Mouse (Mus musculus): ENCODE results near the gene Tet1.
"Not testable (repeated sequence)": the region's sequence is repeated elsewhere in the genome, so short reads cannot be mapped to it uniquely, and the experiment has no call there.

Tet1 gene

DNA sequence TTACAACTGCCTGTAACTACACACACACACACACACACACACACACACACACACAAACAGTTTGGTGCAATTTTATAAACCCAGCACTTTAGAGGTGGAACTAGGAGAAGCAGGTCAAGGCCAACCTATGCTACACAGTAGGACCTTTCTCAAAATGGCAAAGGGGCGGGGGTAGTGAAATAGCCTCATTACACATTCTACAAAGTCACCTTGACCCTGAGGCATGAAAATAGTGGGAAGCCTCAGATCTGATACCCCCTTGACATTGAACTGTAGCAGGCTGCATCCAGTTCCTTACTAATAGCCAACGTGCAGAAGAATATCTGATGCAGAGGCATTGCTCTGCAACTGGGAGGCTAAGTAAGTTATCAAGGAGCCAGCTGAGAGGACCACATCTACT, 60.0 kb downstream of the Tet1 start:
- no peak for DNase-seq (ENCODE audit: low read depth)

DNA sequence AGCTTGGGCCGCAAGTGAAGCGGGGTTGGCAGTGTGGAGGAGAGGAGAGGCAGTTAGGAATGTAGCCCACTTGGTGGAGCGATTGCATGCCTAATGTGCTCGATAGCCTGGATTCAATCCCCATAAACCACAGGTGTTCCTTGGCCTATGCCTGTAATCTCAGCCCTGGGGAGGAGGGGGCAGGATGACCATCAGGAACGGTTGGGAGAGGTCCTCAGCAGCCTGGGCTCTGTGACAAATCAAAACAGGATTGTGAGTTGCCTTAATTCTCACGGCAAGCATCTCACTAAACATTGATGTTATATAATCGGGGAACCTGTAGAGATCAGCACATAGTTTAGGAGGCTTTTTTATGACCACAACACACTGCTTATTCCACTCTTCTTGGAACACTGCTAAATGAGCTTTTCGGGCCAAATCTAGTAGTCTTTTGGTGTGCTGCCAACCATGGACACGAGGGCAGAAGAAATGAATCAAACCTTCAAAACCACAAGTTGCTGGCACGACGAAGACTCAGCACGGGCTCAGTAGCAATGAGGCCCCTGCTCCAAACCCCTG, 61.6 kb downstream of the Tet1 start:
- DNase-seq (ENCODE audit: low read depth) = peak; percentile 90

DNA sequence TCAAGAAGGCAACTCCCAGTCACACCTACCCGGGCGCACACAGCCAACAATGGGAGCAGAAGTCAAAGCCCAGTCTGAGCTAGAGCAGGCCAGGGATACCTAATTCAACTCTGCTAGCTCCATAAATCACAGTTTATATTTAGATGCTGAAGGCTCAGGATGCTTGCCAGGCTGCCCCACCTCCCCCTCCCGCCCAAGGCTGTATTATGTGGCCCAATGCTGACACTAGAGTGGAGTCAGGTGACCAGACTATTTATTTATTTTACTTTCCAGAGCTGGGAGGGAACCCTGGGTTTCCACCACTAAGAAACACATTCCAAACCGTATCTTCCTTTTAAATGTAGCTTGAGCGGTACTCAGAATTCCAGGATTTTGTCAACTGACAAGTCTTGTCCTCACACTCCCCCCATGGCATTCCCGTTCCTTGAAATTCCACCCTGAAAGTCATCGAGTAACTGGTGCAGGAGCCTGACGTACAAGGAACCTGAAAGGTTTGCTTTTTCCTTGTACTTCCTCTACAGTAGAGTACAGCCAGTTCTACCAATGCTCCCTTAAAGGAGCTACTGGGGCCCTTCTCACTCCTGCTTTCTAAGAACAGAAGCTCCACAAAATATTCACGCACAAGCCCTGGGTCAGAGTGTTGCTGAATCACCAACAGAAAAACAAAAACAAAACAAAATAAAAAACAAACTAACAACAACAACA, 64.9 kb downstream of the Tet1 start:
- DNase-seq (ENCODE audit: low read depth) = peak; percentile 94

DNA sequence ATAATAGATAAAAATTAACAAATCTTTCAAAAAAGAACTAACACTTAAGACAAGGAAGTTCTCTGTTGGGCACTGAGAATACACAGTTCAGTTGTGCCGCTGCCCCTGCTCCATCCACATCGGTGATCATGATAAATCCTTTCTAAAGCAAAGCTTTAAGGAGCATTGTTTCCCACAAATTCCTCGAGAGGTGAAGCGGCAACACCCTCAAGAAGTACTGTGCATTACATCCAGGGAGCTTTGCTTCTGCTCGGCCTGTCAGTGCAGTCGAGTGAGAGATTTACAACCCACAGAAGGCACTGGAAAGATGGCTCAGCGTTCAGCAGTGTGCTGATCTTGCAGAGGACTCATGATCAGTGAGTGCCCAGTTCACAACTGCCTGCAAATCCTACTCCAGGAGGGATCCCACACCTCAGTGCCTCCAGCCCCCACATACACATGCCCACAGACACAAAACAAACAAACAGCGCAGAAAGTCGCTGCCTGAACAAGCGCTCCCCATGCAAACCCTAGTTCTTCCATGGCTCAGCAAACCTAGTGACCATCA, 66.8 kb downstream of the Tet1 start:
- no peak for DNase-seq (ENCODE audit: low read depth)

DNA sequence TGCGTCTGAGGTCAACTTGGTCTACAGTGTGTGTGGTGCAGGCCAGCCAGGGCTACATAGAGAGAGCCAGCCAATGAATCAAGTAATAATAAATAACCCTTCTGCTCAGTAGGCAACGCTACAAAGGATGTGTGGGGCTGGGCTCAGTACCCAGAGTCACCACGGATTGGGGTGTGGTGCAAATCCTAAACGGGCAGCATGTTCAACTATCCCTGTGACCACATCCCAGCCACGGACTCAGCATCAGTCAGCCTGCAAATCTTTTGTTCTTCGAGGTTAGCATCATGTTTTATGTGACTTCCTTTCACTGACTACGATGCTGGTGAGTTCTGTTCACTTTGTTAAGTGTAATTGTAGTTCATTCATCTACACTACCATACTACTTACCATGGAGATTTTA, 68.1 kb downstream of the Tet1 start:
- DNase-seq (ENCODE audit: low read depth) = no peak

DNA sequence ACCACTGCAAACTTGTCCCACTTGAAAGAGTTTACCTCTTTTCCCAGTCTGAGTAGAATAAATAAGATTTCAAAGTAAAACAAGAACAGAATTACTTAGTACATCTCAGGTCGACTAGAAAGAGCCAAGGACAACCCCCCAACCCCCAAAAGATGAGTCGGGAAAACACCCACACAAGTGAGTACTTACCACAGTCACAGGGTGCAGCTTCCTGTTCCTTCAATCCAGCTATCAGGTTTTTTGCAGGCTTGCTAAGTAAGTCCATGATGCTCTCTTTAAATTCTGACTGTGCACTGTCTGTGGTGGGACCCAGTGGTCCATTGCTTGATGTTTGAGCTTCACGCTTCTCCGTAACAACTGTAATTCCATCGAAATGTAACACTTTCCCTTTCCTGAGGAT, 70.8 kb downstream of the Tet1 start:
- no peak for DNase-seq (ENCODE audit: low read depth)

DNA sequence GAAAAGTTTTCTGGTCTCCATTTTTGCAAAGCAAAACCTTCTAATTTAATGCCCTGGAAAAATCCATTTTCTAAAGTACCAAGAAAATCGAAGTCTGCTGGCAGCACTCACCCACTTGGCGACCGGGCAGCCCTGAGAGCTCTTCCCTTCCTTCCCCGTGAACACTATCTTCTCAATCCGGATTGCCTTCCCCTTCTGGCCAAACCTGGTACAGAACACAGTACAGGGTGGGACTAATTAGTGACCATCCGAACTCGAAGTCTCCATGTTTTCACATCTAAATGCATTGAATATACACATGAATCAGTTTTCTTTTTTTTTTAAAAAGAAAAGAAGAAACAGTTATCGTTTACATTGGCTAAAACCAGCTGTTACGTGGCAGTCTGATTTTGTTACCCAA, 76.0 kb downstream of the Tet1 start:
- no peak for DNase-seq (ENCODE audit: low read depth)

DNA sequence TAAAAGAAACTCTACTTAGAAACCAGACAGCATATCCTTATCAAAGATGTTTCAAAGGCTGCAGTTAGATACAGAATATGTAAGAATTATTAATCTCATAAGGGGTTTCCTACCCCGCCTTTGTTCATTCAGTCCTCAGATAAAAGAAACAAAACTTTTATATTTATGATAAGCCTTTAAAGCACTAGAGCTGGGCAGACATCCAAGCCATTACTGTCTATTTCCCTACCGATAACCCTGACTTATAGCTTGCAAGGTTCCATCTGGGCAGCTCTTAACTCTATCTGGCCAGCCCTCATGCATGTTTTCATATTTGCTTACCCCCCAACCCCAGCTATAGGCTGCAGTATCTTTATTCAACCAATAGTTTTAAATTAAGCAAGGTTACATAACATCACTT, 77.2 kb downstream of the Tet1 start:
- DNase-seq (ENCODE audit: low read depth) = no peak

DNA sequence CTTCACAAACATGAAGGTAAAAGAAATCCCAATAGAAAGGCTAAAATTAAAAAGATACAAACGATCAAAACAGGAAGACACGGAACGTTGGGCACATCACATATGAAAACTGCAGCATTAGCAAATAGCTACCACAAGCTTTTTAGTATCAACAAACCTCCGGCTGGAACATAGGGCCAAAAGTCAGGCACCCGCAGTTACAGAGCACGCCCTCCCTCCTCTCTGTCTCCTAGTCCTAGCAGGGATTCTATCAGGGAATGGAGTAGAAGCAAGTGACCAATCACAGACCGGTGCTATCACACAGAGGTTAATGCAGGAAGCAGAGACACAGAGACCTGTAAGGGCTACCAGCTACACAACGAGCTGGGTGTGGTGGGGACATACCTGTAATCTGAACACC, 84.3 kb downstream of the Tet1 start:
- no peak for DNase-seq (ENCODE audit: low read depth)

DNA sequence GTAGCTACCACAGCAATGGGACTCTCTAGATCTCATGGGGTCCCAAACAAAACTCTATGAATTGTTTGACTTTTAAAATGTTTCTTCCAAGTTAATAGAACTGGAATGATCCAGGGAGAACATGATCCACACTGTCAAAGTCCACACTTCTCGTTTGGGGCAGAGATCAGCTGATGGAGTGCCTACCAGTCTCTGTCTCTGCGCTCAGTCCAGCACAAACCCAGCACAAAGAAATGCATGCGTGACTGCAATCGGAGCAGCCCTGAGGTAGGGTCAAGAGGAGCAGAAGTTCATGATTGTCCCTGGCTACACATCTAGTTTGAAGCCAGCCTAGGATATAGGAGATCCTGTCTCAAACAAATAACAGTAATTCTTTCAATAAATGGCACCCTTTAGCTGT, 85.4 kb downstream of the Tet1 start:
- no peak for DNase-seq (ENCODE audit: low read depth)

DNA sequence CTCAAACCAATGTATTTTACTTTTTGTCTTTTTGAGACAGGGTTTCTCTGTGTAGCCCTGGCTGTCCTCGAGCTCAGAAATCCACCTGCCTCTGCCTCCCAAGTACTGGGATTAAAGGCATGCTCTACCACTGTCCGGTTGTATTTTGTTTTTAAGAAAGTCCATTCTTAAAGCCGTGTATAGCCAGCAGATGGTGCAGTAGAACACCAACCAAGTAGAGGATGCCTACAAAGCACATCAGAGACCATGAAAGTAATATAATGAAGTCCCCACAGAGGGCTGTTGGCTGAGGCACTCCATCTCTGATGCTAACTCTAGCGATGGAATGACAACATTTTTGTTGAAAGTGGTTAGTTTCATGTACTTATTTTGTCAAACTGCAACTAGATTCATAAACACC, 98.8 kb downstream of the Tet1 start:
- peak; percentile 58 for DNase-seq (ENCODE audit: low read depth)

DNA sequence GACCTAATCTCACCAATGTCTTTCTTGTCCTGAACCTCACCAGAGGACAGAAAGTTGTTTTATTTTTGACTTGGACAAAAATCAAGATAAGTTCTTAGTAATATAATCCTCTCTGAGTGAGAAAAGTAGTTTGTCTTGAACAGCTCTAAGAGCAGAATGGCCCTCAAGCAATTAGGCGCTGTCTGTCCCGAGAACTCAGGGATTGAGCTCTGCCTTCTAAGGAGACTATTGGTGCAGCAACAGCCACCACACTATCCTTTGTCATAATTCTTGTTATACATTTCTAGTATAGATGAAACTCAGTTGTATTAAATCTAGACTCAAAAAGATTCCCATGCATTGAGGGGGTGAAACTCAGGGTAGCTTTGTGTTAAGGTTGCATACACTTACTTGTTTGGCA, 100.0 kb downstream of the Tet1 start:
- no peak for DNase-seq (ENCODE audit: low read depth)

DNA sequence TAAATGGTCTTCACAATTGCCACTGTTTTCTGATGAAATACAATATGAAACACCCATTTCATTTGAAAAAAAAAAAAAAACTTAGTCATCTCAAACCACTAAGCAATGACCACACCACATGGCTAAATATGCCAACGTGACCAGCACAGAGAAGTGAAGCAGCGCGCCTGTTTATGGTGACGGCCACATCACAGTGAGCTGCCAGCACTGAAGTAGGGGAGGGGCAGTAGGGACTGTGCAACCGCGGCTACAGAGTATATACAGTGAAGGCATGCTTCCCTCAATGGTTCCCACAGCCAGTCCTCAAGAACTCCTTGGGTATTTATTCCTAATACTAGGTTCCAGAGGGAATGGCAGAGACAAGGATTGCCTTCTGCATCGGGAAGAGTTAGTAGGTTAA, 100.5 kb downstream of the Tet1 start:
- no peak for DNase-seq (ENCODE audit: low read depth)

DNA sequence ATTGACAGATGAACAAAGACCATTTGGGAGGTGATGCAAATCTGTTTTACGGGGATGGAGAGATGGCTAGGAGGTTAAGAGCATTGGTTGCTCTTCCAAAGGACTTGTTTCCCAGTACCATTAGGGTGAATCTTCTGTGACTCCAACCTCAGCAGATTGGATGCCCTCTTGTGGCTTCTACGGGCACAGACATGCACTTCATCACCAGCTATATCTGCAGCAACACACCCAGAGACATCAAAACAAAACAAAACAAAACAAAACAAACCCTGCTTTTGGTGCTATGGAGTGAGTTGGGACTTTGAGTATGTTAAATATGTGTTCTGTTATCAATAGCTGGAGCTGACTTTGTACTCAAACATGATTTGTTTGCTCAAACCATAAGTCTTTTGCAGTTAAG, 104.7 kb downstream of the Tet1 start:
- peak; percentile 38 for DNase-seq (ENCODE audit: low read depth)

DNA sequence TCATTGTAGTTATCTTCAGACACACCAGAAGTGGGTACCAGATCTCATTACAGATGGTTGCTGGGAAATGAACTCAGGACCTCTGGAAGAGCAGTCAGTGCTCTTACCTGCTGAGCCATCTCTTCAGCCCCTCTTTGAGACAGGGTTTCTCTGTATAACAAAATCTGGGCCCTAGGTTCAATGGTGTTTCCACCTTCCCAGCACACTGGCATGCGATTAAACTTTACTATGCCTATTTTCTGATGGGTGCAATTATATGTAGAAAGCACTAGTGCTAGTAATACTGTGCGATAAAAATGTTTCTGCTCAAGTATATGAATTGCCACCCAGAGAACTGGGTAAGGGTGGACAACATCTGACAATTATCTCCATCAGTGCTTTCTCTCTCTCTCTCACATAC, 105.5 kb downstream of the Tet1 start:
- no peak for DNase-seq (ENCODE audit: low read depth)

DNA sequence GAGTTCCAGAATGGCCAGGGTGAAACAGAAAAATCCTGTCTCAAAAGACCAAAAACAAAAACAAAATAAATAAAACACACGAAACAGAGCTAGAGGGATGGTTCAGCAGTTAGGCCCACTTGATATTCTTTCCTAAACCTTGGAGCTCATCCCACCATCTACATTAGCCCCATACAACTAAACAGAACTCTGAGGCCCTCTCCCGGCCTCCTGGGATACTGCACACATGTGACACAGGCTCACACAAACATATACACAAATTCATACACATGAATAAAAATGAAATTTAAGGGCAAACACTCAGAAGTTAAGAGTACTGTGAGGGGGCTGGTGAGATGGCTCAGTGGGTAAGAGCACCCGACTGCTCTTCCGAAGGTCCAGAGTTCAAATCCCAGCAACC, 114.6 kb downstream of the Tet1 start:
- DNase-seq (ENCODE audit: low read depth) = no peak

DNA sequence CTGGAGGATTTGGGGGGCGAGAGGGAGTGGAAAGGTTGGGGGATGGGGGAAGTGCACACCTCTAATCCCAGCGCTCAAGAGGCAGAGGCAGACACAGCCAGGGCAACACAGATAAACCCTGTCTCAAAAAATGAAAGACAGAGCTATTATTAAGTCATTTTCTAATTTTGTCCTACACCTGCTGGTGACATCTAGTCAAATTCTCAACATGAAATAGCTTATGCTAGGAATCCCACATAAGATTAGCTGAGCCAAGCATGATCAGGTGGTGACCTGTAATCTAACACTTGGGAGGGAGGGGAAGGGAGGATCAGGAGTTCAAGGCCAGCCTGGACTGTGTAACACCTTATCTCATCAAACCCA, 115.7 kb downstream of the Tet1 start:
- peak; percentile 34 for DNase-seq (ENCODE audit: low read depth)

DNA sequence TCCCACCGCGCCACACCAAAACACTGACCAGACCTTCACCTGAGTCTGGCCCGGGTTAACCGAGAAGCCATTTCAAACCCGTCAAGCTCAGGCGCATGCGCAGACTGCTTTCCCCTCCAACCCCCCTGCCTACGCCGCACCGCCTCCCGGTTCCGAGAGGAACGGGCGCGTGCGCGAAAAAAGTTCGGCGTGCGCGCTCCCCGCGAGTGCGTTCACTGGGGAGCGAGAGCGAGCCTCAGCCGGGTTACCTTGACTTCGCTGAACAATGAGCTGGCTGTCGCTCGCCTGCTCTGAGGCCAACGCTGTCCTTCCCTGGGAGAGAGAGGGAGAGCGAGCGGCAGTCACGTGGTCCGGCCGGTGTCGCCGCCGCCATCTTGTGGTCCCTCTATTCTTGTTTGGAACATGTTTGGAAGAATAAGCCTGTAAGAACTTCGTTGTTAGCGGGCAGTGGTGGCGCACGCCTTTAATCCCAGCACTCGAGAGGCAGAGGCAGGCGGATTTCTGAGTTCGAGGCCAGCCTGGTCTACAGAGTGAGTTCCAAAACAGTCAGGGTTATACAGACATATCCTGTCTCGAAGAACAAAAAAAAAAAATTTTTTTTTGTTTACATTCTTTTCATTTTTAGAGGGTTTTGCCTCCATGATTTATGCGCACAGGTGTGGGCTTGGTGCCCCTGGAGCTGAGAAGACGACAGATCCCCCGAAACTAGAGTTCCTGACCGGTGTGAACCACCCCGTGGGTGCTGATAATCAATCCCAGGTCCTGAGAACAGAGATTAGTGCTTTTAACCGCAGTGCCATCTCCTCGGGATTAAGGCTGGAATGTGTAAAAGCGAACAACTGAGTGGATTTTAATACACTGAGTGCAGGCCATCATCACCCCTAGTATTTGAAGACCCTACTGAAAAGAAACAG, 116.4 kb downstream of the Tet1 start, which contains the start of gene Ccar1:
Ccar1 (minus strand) TSS at position 110 of the 914 bp plus-strand sequence.
- DNase-seq (ENCODE audit: low read depth) = peak; percentile 100

DNA sequence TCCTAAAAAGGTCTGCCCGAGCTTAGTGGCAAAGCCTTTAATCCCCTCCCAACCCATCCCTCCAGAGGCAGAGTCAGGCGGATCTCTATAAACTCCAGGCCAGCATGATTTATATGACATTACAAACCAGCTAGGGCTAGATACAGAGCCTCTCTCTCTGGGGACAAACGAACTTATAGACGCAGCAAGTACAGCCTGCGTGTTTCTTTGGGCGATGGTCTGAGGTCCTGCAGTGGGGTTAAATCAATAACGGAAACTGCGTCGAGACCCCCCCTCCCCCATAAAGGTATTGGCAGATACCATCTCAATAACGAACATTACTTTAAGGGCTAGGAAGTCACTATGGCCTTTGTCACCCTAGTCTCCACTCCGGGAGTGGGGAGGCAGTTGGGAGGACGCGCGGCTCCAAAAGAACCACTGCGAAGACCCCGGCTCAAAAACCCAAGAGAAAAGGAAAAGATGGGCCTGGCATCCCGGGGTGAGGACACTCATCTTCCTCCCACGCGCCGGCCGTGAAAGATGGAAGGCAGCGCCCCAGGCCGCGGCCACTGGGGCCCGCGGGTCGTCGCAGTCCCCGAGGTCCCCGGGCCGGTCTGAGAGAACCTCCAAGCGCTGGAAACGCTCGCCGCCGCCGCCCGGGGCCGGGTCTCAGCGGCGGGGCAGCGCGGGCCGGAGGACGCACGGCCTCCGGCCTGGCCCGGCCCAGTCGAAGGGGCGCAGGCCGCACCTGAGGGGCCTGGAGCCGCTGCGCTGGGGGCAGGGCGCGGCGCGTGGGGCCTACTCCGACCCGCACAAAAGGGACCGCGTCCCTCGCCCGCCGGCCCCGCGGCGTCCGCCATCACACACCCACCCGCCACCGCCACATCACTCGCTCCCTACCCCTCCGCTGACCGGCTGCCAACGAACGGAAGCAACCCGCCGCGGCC, 117.3 kb downstream of the Tet1 start:
- DNase-seq (ENCODE audit: low read depth) = peak; percentile 40

DNA sequence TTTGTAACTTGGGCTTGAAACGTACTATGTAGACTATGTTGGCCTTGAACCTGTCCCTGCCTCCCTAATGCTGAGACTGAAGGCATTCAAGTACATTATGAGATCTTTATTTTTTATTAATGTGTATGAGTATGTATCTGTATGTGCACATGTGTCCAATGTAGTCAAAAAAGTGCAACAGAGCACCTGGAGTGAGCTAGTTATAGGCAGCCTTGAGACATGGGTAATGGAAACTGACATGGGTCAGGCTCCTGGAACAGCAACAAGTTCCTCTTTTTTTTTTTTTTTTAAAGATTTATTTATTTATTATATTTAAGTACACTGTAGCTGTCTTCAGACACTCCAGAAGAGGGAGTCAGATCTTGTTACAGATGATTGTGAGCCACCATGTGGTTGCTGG, 127.0 kb downstream of the Tet1 start:
- DNase-seq (ENCODE audit: low read depth) = not testable (repeated sequence)
